Mouse (Mus musculus): ENCODE results near the gene Gramd2.
"Not testable (repeated sequence)": the region's sequence is repeated elsewhere in the genome, so short reads cannot be mapped to it uniquely, and the experiment has no call there.

Gene Gramd2

GRCm38 (mm10) chr9:59723791-59724442 lies 44.0 kb downstream of the Gramd2 start:
- peak; percentile 23 for DNase-seq

GRCm38 (mm10) chr9:59725515-59725914 lies 45.6 kb downstream of the Gramd2 start:
- no peak for DNase-seq

- no peak for DNase-seq
These were observed 47.8 kb downstream of the Gramd2 start for GRCm38 (mm10) chr9:59727569-59728286.

- no peak for DNase-seq
These were observed 51.2 kb downstream of the Gramd2 start for GRCm38 (mm10) chr9:59731136-59731535.

DNA sequence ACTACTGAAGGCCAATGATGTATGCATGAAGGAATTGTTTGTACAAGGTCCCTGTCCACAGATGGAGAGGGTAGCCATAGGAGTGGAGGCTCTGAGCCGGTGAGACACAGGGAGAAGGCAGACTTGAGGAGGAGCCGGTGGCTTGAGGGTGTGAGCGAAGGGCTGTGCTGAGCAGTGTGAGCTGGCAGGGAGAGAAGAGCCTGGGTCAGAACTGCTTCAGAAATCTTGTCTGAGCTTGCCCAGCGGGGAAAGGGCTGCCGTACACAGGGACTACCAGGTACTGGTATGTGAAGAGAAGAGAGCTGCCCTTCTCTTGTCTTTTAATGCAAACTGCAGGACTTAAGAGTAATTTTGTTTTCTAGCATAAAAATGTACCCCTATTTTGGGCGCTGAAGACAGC lies 53.1 kb downstream of the Gramd2 start:
- DNase-seq = no peak

DNA sequence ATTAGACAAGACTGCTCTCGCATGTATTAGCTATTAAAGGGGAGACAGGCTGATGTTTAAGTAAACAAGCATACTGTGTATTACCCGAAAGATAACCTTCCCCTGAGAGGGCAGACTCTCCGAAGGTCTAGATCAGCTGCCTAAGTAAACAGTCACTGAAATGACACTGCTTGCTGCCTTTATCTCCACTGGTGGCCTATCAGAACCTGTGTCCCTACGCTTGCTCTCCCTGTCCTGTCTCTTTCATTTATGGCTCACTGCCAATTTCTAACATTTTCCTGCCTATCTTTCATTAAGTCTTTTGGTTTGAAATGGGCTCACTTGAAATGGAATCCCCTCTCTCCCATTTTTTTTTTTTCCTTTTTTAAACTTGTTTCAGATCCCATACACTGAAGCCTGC lies 55.5 kb downstream of the Gramd2 start:
- no peak for DNase-seq

- DNase-seq = no peak
These were observed 60.6 kb downstream of the Gramd2 start for GRCm38 (mm10) chr9:59740593-59740992.

- no peak for DNase-seq
These were observed 64.0 kb downstream of the Gramd2 start for GRCm38 (mm10) chr9:59743903-59744302.

- no peak for DNase-seq
These were observed 68.4 kb downstream of the Gramd2 start for GRCm38 (mm10) chr9:59748387-59748786.

DNA sequence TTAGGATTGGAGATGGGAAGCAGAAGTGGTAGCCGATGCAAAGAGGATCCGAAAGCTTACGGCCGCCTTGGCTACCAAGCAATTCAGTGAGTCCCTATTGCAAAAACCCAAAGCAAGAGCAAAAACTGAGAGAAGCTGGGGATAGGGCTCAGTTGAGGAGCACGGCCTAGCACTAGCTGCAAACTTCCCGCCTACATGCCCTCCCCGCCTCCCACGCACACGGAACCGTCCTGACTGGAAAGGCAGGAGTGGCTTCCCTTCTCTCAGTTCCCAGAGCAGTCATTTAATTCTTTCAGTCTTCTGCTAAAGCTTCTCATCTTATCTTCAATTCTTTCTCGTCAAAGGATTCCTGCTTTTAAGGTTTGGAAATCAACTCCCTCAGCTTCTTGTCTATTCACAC lies 69.0 kb downstream of the Gramd2 start:
- no peak for DNase-seq

DNA sequence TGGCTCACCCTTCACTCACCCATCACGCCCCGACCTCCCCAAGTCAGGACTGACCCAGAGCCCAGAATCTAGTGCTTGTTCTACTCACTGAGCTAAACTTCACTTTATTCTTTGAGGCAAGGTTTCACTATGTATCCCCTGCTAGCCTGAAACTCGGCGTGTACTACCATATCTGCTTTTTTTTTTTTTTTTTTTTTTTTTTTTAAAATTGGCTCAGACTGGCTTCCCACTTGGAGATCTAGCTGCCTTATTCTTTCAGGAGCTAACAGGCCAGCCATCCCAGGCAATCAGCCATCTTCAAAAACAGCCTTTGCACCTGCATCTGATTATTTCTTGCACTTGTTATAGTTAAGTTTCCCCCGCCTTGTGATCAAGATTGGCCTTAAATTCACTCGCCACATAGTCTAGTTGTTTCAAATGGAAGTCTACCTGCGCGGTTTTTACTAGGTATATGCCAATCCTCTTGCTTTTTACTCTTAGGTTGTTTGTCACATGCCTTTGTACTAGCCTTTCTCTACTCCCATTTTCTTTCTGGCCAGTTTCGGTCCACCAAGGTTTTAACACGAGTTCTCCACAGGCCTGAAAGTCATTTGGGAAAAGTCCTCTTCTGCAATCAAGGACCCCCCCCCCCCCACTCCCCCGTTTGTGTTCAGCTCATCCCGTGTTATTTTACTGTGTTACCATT lies 69.8 kb downstream of the Gramd2 start:
- no peak for DNase-seq

- peak; percentile 100 for DNase-seq
These were observed 70.5 kb downstream of the Gramd2 start, which contains the start of the genes Senp8 and Myo9a for GRCm38 (mm10) chr9:59750267-59751065. Gene Senp8 (minus strand): TSS chr9:59750710. Gene Myo9a (plus strand): TSS chr9:59750896.

GRCm38 (mm10) chr9:59751066-59751581 lies 71.2 kb downstream of the Gramd2 start:
- peak; percentile 85 for DNase-seq

DNA sequence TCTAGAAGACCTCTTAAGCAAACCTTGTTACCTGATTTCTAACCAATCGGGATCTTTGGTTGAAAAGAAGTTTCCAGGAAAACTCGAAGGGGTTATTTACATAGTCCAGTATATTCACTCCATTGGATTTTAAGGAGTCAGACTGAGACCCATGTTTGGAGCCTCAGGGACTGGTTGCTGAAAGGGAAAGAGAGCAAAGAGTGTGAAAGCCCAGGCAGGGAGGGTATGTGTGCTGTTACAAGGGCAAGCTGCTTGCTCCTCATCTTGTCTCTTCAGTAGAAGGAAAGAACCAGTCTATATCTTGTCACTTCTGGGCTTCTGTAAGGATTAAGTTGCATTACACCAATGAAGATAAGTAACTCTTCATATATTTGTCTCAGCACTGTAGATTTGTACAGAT lies 72.0 kb downstream of the Gramd2 start:
- no peak for DNase-seq

- no peak for DNase-seq
These were observed 75.3 kb downstream of the Gramd2 start for GRCm38 (mm10) chr9:59755199-59755598.

DNA sequence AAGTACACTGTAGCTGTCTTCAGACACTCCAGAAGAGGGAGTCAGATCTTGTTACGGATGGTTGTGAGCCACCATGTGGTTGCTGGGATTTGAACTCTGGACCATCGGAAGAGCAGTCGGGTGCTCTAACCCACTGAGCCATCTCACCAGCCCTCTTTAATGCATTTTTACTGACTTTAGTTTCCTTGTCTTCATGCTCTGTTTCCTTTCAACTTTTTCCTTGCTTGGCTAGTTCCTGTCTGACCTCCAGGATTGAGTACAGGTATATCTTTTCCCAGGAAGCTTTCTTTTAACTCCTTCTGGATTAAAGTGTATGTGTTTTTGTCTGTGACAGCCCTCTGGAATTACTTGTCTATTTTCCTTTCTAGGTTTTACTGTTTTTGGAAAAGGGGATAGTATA lies 77.1 kb downstream of the Gramd2 start:
- DNase-seq = not testable (repeated sequence)

DNA sequence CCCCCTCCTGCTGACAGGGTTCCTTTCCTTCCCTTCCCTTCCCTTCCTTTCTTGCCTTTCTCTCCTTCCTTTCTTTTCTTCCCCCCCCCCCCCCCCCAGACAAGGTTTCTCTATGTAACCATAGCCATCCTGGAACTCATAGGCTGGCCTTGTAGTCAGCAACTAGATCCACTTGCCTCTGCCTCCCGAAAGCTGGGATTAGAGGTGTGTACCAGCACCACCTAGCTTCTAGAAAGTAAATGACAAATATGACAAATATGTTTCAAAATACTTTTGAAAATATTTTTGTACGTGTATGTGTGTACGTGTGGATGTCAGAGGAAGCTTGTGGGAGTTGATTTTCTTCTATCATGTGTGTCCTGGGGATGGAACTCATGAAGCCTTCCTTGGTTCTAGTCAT lies 80.6 kb downstream of the Gramd2 start:
- no peak for DNase-seq

DNA sequence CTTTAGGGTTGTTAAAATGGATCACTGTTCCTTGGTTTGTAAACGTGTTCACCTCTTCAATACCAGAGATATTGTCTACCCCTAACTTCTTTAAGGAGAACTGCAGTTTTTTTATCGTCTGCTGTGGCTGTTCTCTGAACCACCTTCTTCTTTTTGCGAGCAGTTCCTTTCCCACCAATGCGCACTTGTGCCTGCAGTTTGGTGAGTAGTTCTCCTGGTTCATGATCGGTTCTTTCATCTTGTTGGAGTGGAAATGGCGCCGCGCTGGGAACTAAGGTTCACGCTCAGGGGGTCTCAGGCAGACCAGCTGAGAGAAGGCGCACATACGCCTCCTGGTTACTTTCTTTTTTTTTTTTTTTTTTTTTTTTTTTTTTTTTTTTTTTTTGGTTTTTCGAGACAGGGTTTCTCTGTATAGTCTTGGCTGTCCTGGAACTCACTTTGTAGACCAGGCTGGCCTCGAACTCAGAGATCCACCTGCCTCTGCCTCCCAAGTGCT lies 87.1 kb downstream of the Gramd2 start:
- not testable (repeated sequence) for DNase-seq

All from right cerebral cortex, postnatal 25 days (tissue).